Mouse (Mus musculus): ENCODE data around the gene Drap1.

Drap1 gene

DNA sequence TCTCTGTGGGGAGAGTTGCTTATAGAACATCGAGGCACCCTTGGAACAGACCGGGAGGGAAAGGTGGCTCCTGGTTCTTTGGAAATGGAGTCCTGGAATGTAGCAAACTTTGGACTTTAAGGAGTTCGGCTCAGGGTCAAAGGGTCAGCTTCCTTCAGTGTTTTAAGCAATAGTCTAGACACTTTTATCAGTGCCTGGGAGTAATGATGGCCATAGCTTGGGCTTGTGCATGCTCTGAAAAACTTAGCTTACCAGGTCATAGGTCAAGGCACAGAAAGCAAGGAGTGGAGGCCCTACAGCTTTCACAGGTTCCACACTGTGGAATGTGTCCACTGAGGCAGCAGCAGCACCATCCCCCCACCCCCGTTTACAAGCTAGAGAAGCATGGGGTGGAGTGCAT is 50.0 kb downstream of the Drap1 start:
- DNase-seq, result no peak

DNA sequence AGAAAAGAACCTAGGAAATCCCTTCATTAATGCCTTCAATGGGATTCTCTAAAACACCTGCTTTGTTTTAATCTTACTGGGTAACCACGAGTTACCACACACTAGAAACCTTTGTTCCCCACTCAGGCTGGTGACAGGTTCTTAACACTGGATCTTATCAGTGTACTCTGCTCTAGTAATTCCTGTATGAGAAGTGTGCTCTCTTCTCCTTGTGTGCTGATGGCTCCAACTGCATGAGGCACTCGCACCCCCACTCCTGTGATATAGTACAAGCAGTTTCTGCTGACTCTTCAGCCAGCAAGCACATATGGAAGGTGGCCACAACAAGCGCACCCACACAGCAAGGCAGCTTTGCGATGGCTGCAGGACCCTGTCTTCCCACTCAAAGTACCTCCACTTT is 50.6 kb downstream of the Drap1 start:
- DNase-seq, result no peak

All from kidney, adult 9 months (tissue).